11 mouse cellular contexts compared by ENCODE assay signal in the genomic region with DNA sequence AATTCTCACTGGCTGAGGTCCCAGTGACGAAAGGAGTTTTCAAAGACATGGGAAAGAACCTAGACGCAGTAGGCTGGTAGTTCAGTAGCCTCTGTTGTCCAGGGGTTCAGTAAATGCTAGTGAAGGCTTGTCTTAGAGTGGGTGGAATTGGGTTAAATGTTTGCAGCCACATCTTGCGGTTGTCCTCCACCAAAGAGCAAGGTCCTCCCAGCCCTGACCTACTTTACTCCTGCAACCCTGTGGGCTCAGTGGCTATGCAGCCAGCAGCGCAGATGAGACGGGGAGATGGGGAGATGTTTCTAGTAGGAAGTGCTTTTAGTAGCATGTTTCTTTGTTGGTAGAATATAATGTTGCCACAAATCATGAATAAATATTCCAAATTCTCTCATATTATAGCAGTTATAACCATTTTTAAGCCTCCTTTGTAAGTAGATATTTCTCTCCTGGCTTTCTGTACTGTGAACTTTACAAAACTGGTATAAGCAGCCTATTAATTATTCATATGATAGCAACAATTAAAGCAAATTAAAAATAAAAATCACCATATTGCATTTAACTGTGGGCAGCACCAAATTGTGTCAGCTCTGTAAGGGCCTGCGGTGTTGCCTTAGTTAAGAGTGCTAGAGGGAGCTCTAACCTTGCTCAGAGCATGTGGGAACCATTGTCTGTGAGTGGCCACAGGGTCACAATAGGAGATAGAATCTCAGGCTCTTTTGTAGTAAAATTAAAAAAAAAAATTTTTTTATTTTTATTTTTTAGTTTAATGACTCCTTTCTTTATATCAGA.
DNase-seq lines count a peak whose midpoint lies in the region; ATAC-seq and TF ChIP-seq lines count a peak whose summit lies in the region.
"Had no signal": no experiment of that assay in that cellular context is flagged by ENCODE, and none has a peak within 500 bp of the region (broad histone marks: within the 10 kb centered on the region; RNA-seq: fewer than 3 reads in every experiment).

No protein-coding gene starts in this region.

- no peaks in the 10 kb centered on the region for H3K4me1 ChIP-seq in kidney, postnatal 0 days (replicated peaks; ENCODE audit: insufficient read depth, low read length)
- H3K4me1 ChIP-seq in ES-Bruce4 (ENCODE audit: control insufficient read depth, insufficient read depth, low read length): no peaks in the 10 kb centered on the region

- no peak for TF ChIP-seq POLR2A in ES-Bruce4 (IDR thresholded peaks at IDR 0.05; ENCODE audit: insufficient read depth, low read length)

- H3K9ac ChIP-seq in kidney, postnatal 0 days (ENCODE audit: low read depth, low read length): no peak overlapping the region
- no peak overlapping the region for H3K9ac ChIP-seq in ES-Bruce4 (ENCODE audit: low read depth, poor library complexity, severe bottlenecking)
- H3K9ac ChIP-seq: embryonic facial prominence, embryonic 15.5 days; hindbrain, embryonic 14.5 days had no signal

- H3K27ac ChIP-seq in kidney, postnatal 0 days: no peak overlapping the region
- H3K27ac ChIP-seq in ES-Bruce4 (ENCODE audit: insufficient read depth, low read length): no peak overlapping the region
- H3K27ac ChIP-seq: embryonic facial prominence, embryonic 15.5 days; hindbrain, embryonic 14.5 days had no signal

- no peak overlapping the region for H3K4me2 ChIP-seq in kidney, postnatal 0 days (ENCODE audit: low read length)
- H3K4me2 ChIP-seq: embryonic facial prominence, embryonic 15.5 days; hindbrain, embryonic 14.5 days had no signal

- no peaks in the 10 kb centered on the region for H3K27me3 ChIP-seq in kidney, postnatal 0 days (ENCODE audit: insufficient read depth, low read length)
- H3K27me3 ChIP-seq in ES-Bruce4 (ENCODE audit: control insufficient read depth, insufficient read depth, low read length, poor library complexity, severe bottlenecking): no peaks in the 10 kb centered on the region
- H3K27me3 ChIP-seq: embryonic facial prominence, embryonic 15.5 days had no signal

- DNase-seq in cerebellum, postnatal 4 days (ENCODE audit: low spot score in 2 of 2): no peak
- peak; percentile 37 for DNase-seq in kidney, postnatal 0 days (ENCODE audit: low spot score)
- DNase-seq in kidney, postnatal 36 days: no peak
- no peak for DNase-seq in left cerebral cortex, adult 11 months (ENCODE audit: low spot score)
- no peak for DNase-seq in right cerebral cortex, postnatal 14 days
- DNase-seq: gastrocnemius, postnatal 10 days had no signal

- 0 out of 2 replicates have a peak, but pooled peaks have one; percentile 36 for ATAC-seq in cerebellum, adult (ENCODE audit: insufficient number of reproducible peaks, low FRiP score, low TSS enrichment)
- no peak for ATAC-seq in kidney, postnatal 0 days (replicated peaks; ENCODE audit: low FRiP score, low read depth)
- ATAC-seq in common myeloid progenitor, adult 5-6 weeks (replicated peaks; ENCODE audit: low read depth, poor library complexity, severe bottlenecking): peak; percentile 66; the same call in 1 of the 2 replicates

- H3K4me3 ChIP-seq in kidney, postnatal 0 days (replicated peaks; ENCODE audit: low read depth, low read length): no peak overlapping the region
- no peak overlapping the region for H3K4me3 ChIP-seq in ES-Bruce4 (ENCODE audit: low read depth, low read length)
- H3K4me3 ChIP-seq: embryonic facial prominence, embryonic 15.5 days had no signal

- no peak for TF ChIP-seq EP300 in ES-Bruce4 (IDR thresholded peaks at IDR 0.05; ENCODE audit: insufficient read depth, low read depth, low read length)

- H3K9me3 ChIP-seq in kidney, postnatal 0 days (replicated peaks; ENCODE audit: low read length): no peaks in the 10 kb centered on the region
- H3K9me3 ChIP-seq in ES-Bruce4 (replicated peaks; ENCODE audit: control insufficient read depth, insufficient read depth, low read length, poor library complexity, severe bottlenecking): no peaks in the 10 kb centered on the region
- H3K9me3 ChIP-seq: embryonic facial prominence, embryonic 15.5 days had no signal

- peak; percentile 51 for TF ChIP-seq CTCF in kidney, postnatal 0 days (IDR thresholded peaks at IDR 0.05; ENCODE audit: low read depth)
- TF ChIP-seq CTCF in ES-Bruce4 (IDR thresholded peaks at IDR 0.05; ENCODE audit: low read depth, low read length): peak; percentile 21

- WGBS in kidney, postnatal 0 days: 87% methylated on average over 6 of the region's 6 CpGs

- no peaks in the 10 kb centered on the region for H3K36me3 ChIP-seq in kidney, postnatal 0 days (ENCODE audit: insufficient read depth, low read length)
- no peaks in the 10 kb centered on the region for H3K36me3 ChIP-seq in ES-Bruce4 (ENCODE audit: control insufficient read depth, insufficient read depth, low read length, poor library complexity, severe bottlenecking)
- H3K36me3 ChIP-seq: embryonic facial prominence, embryonic 15.5 days had no signal
